Mouse (Mus musculus): ENCODE measurements around the gene Lcn2.

GRCm38 (mm10) chr2:32342039-32342438, 46.0 kb downstream of the Lcn2 start:
- TF ChIP-seq EP300 (IDR thresholded peaks at IDR 0.05; ENCODE audit: low read depth), result no peak
- TF ChIP-seq CTCF (IDR thresholded peaks at IDR 0.05; ENCODE audit: low read depth), result no peak
